22 mouse cellular contexts compared by ENCODE assay signal in genomic region chr4:133881399-133881798, GRCm38 (mm10). TPM values are rescaled to one million over a fixed set of nuclear protein-coding genes. Genes with fewer than 3 reads are reported as not detected.
DNase-seq lines count a peak whose midpoint lies in the region; ATAC-seq lines count a peak whose summit lies in the region.
"Had no signal": no experiment of that assay in that cellular context is flagged by ENCODE, and none has a peak within 500 bp of the region (broad histone marks: within the 10 kb centered on the region; RNA-seq: fewer than 3 reads in every experiment).

No protein-coding gene starts in this region.

- ATAC-seq in intestine, embryonic 15.5 days, result no peak
- no peak for ATAC-seq in stomach, embryonic 15.5 days (ENCODE audit: insufficient read depth, low FRiP score, low read depth)
- ATAC-seq: activated CD4-positive, CD25-positive, alpha-beta regulatory T cell, adult 4 months; hindbrain, postnatal 0 days; lung, postnatal 0 days; midbrain, embryonic 15.5 days had no signal

- whole genome bisulfite sequencing in intestine, embryonic 15.5 days, result 68% methylated on average over 4 of the region's 4 CpGs
- WGBS in stomach, embryonic 15.5 days, result 67% methylated on average over 4 of the region's 4 CpGs

- no peaks in the 10 kb centered on the region for H3K27me3 ChIP-seq in intestine, embryonic 15.5 days (replicated peaks)
- no peaks in the 10 kb centered on the region for H3K27me3 ChIP-seq in stomach, embryonic 15.5 days (replicated peaks)
- H3K27me3 ChIP-seq: CH12.LX; embryonic facial prominence, embryonic 12.5 days; midbrain, embryonic 15.5 days; neural tube, embryonic 13.5 days had no signal

- H3K9ac ChIP-seq in intestine, embryonic 15.5 days, result no peak overlapping the region
- H3K9ac ChIP-seq in stomach, embryonic 15.5 days, result no peak overlapping the region
- H3K9ac ChIP-seq: embryonic facial prominence, embryonic 12.5 days; forebrain, embryonic 12.5 days; midbrain, embryonic 15.5 days; neural tube, embryonic 13.5 days had no signal

- no peak overlapping the region for H3K4me3 ChIP-seq in intestine, embryonic 15.5 days (replicated peaks)
- H3K4me3 ChIP-seq in stomach, embryonic 15.5 days (replicated peaks), result no peak overlapping the region
- H3K4me3 ChIP-seq: embryonic facial prominence, embryonic 12.5 days; forebrain, embryonic 12.5 days; left cerebral cortex, adult 2 months; midbrain, embryonic 15.5 days; neural tube, embryonic 13.5 days had no signal

- peaks cover 33% of the 10 kb centered on the region for H3K4me1 ChIP-seq in intestine, embryonic 15.5 days (replicated peaks)
- H3K4me1 ChIP-seq in stomach, embryonic 15.5 days, result peaks cover 20% of the 10 kb centered on the region

- H3K27ac ChIP-seq in intestine, embryonic 15.5 days, result peak overlapping the region; percentile 88
- peak overlapping the region; percentile 18; the same call in 1 of the 2 replicates for H3K27ac ChIP-seq in stomach, embryonic 15.5 days
- H3K27ac ChIP-seq: embryonic facial prominence, embryonic 12.5 days; forebrain, embryonic 12.5 days; hindbrain, postnatal 0 days; kidney, postnatal 0 days; left cerebral cortex, adult 2 months; macrophage; midbrain, embryonic 15.5 days; neural tube, embryonic 13.5 days had no signal

- no peaks in the 10 kb centered on the region for H3K9me3 ChIP-seq in intestine, embryonic 15.5 days
- H3K9me3 ChIP-seq in stomach, embryonic 15.5 days, result no peaks in the 10 kb centered on the region
- H3K9me3 ChIP-seq: embryonic facial prominence, embryonic 12.5 days; forebrain, embryonic 12.5 days; midbrain, embryonic 15.5 days; neural tube, embryonic 13.5 days had no signal

- DNase-seq in gastrocnemius, adult 8-10 months (ENCODE audit: low spot score in 2 of 2), result peak; percentile 15 to 53
- no peak for DNase-seq in gastrocnemius, postnatal 4 days (ENCODE audit: low spot score in 2 of 2)
- DNase-seq in brain, adult 2 months (ENCODE audit: low read depth, low spot score), result peak; percentile 59
- DNase-seq in urinary bladder, adult 2 months (ENCODE audit: low spot score), result no peak
- DNase-seq in layer of hippocampus, postnatal 25 days (ENCODE audit: extremely low spot score in 1 of 2, low spot score in 1 of 2), result no peak
- DNase-seq: adrenal gland, adult 8-10 months; B cell, adult 2 months; layer of hippocampus, adult 9-11 months had no signal

- H3K4me2 ChIP-seq in intestine, embryonic 15.5 days (replicated peaks), result peak overlapping the region; percentile 14; the same call in 1 of the 2 replicates
- H3K4me2 ChIP-seq in stomach, embryonic 15.5 days, result no peak overlapping the region
- H3K4me2 ChIP-seq: embryonic facial prominence, embryonic 12.5 days; forebrain, embryonic 12.5 days; heart, embryonic 11.5 days; midbrain, embryonic 15.5 days; neural tube, embryonic 13.5 days had no signal

- peaks cover 10% of the 10 kb centered on the region; the same call in 1 of the 2 replicates for H3K36me3 ChIP-seq in intestine, embryonic 15.5 days
- H3K36me3 ChIP-seq in stomach, embryonic 15.5 days, result 0 out of 2 replicates have a peak, but pooled peaks cover 7% of the 10 kb centered on the region
- H3K36me3 ChIP-seq: forebrain, embryonic 12.5 days; midbrain, embryonic 15.5 days; neural tube, embryonic 13.5 days had no signal

RNA-seq across cellular contexts. Expression of gene Rps6ka1, which starts 6.2 kb away (rescaled TPM):
- 1 to 10 TPM; 3.3 to 4.7 (median 4.0) TPM for total RNA-seq in gastrocnemius, adult 8-10 months (2022)
- 1 to 10 TPM; 9.0 to 9.6 TPM for total RNA-seq in gastrocnemius, postnatal 4 days (2021)
- 124 and 133 TPM in 2 replicates for polyA plus RNA-seq in intestine, embryonic 15.5 days (2015; fragmentation: Nextera tagmentation; extraction: Ambion mirVana)
- 73.4 and 76.4 TPM in 2 replicates for polyA plus RNA-seq in stomach, embryonic 15.5 days (2015; fragmentation: Nextera tagmentation; extraction: Ambion mirVana)
- 15.9 and 17.9 TPM in 2 replicates for polyA plus RNA-seq in urinary bladder, adult 2 months (2012; rRNA removed)
- 10 to 100 TPM; 11.4 to 12.7 TPM for total RNA-seq in layer of hippocampus, postnatal 25 days (2021)

Comparison
In these comparisons a context has a peak if more than half of its experiments do, and no peak if none do; other contexts are left out.
1. DNase-seq: peak in gastrocnemius, adult 8-10 months (2 of 2) and brain, adult 2 months (single experiment); none in gastrocnemius, postnatal 4 days (0 of 2), urinary bladder, adult 2 months (single experiment) and layer of hippocampus, postnatal 25 days (0 of 2).